Mouse (Mus musculus): ENCODE results near the gene Tbx19. TPM values are rescaled to one million over a fixed set of nuclear protein-coding genes. Genes with fewer than 3 reads are reported as not detected.

Gene Tbx19
- total RNA-seq, 2 experiments from 2014 or later: not detected

GRCm38 (mm10) chr1:165185116-165185515 lies 24.5 kb upstream of the Tbx19 start:
- no peak for DNase-seq (ENCODE audit: low spot score in 2 of 2)

DNA sequence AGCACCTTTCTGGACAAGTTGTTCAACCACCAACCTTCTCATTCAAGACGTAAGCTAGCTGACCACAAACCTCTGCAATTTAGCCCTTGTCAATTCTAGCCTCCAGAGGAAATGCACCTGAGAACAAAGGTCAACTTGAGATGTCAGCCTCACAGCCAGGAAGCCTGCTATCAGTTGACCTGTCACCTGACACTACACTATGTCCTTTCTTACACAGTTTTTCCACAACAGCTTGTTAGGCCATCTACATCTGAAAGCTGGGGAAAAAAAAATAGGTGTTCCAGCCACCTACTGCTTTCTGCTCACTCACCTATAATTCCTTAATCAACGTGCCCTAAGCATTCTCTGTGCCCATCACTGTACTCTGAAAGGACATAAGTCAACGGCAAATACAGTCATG lies 23.6 kb upstream of the Tbx19 start:
- DNase-seq (ENCODE audit: low spot score in 2 of 2): no peak

DNA sequence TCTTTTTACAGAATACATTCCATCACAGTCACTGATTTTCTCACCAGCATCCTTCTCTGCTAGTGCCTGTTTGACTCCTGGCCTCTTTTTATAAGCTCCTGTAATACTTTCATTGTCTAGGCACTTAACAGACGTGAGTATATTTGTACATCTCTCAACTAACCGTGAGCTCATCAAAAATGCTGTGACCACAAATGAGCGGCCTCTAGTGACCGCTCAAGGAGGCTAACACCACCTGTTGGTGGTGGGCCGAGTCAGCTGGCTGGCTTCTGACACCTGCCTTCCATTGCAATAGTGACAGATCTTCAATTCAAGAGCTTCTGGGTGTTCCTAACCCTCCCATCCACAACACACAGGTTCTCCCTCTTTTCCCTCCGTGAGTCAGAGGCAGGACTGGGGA lies 22.8 kb upstream of the Tbx19 start:
- no peak for DNase-seq (ENCODE audit: low spot score in 2 of 2)

GRCm38 (mm10) chr1:165179321-165179720 lies 18.7 kb upstream of the Tbx19 start:
- no peak for DNase-seq (ENCODE audit: low spot score in 2 of 2)

GRCm38 (mm10) chr1:165178075-165178474 lies 17.5 kb upstream of the Tbx19 start:
- DNase-seq (ENCODE audit: low spot score in 2 of 2): no peak

DNA sequence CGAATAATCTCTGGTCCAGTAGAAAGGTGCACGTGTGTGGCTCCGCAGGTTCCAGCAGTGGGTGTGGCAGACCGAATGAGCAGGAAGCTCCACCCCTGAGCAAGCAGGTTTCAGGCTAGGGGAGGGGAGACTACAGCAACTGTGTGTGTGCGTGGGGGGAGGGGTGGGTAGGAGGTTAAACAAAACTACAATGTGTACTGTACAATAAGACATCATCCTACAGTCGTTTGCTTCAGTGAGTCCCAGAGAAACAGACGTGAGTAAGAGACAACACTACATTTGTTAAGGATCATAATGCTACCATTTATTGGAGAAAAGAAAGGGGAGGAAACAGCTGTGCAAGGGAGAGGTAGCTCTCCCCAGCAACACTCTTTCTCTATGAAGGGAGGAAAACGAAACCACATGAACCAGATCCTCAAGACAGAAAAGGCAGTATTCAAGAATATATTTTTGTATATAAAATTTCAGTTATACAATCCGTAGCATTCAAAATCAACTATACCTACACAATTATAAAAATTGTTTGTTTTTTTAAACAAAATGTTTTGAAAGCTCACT lies 13.6 kb upstream of the Tbx19 start:
- DNase-seq (ENCODE audit: low spot score in 2 of 2): no peak

- no peak for DNase-seq (ENCODE audit: low spot score in 2 of 2)
Measured at GRCm38 (mm10) chr1:165171277-165171676, 10.7 kb upstream of the Tbx19 start.

- no peak for DNase-seq (ENCODE audit: low spot score in 2 of 2)
Measured at GRCm38 (mm10) chr1:165170157-165170556, 9.6 kb upstream of the Tbx19 start.

DNA sequence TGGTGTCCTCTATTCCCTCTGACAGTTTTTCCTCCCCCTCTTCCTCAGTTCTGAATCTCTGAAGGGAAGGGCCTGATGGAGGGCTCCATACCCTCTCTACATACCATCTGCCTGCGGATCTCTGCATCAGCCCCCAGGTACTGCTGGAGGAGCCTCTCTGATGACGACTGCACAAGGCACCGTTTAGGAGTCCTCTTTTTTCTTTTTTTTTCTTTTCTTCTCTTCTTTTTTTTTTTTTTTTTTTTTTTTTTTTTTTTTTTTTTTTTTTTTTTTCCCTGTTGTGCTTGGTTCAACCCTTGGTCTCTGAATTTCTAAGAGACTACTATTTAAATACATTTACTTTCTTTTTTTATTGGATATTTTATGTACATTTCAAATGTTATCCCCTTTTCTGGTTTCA lies 8.9 kb upstream of the Tbx19 start:
- no peak for DNase-seq (ENCODE audit: low spot score in 2 of 2)

GRCm38 (mm10) chr1:165164920-165165319 lies 4.3 kb upstream of the Tbx19 start:
- DNase-seq (ENCODE audit: low spot score in 2 of 2): no peak

DNA sequence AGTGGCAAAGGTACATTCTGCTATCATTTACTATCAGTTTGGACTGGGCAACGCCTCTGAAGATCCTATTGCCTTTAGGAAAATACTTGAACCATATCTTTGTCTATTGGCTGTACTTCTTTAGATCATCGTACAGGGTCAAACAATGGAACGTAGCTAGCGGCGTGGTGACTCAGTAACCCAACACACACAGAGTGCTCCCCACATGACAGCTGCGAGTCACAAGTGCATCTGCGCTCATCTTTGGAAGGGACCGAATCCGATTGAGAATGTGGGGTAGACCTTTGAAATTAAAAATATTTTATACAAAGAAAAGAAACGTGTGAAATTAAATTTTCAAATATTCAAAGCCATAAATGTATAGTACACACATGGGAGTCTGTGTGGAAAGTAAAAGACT lies 1.7 kb downstream of the Tbx19 start:
- no peak for DNase-seq (ENCODE audit: low spot score in 2 of 2)

DNA sequence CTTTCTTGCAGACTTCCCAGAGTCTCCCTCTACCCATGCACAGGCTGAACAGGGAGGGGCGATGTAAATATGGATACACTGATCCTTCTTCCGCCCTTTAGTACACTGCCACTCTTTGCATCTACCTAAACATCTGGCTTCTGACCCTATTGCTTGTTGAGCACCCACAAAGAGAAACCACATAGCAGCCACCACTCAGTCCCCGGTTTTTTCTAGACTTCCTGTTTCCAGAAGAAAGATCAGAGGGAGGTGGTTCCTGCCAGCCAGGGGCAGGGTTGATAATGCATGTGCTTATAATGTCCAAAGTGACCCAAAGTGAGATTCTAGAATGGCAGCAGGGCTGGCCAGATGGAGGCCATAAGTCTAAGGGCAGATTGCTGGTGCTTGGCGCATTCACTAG lies 6.4 kb downstream of the Tbx19 start:
- no peak for DNase-seq (ENCODE audit: low spot score in 2 of 2)

DNA sequence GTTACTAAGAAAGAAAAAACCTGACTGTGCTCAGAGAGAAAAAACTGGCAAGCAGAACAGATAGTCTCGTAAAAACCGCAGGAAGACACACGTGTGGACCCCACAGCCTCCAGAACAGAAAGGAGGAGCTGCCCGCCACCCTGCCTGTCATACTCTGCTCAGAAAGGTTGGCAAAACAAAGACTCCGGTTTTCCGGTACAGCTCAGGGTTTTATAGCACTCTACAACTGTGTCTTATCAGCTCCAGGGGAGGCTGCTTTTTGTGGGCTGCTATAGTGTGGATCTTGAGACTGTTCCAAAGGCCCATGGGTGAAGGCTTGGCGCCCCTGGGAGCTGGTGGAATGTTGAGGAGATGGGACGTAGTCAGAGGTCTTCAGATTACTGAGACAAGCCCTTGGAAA lies 9.4 kb downstream of the Tbx19 start:
- DNase-seq (ENCODE audit: low spot score in 2 of 2): no peak

DNA sequence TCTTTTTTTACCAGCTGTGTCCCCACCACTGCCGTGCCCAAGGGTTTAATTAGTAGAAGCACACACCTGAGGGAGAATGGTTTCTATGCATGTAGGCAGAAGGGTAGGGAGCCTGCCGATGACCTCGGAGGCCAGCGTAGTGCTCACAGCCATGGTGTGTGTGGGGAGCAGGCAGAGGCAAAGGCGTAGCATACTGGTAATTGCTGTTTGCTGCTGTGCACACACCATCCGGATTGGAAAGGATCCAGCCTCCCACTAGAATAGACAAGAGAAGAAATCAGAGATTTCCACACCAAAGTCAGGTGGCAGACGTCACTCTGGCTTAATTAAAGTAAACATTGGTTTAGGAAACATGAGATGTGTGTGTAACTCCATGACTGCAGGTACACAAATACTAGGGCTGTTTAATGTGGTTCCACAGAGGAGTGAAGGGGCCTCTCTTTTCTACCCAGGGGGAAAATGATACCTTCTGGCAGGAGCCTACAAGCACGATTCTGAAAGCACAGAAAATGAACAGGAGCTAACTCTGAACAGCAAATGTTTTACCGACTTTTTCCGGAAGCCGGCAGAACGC lies 18.1 kb downstream of the Tbx19 start:
- no peak for DNase-seq (ENCODE audit: low spot score in 2 of 2)

DNA sequence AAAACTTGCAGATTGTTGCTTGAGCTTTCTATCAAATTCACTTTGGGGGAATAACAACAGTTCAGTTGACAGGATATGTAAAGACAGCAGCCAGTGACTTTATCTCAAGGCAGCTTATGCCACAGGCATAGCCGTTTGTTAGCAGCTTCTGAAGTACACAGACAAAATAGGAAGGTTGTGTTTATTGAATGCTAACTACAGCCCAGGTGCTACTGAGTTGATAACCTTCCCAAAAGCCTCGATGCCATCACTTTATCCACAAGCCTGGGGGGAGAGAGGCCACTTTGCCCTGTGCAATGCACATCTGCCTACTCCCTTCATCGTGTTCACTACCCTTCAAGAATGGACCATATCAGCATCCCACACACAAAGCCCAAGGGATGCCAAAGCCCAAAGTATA lies 20.3 kb downstream of the Tbx19 start:
- no peak for DNase-seq (ENCODE audit: low spot score in 2 of 2)

DNA sequence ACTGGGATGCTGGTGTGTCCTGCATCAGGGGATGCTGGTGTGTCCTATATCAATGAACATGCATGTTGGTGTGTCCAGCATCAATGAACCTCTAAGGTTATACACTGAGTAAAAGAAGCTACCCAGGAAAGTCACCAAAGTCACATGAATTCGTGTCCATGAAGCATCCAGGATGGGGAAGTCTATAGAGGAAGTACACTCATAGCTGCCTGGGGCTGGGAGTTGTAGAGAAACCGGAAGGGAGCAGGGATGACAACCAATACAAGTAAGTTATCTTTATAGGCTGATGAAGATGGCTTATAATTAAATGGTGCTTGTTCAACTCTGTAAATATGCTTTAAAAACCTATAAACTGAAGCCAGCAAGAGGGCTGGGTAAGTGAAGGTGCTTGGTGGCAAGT lies 26.7 kb downstream of the Tbx19 start:
- no peak for DNase-seq (ENCODE audit: low spot score in 2 of 2)

- DNase-seq (ENCODE audit: low spot score in 2 of 2): no peak
Measured at GRCm38 (mm10) chr1:165133279-165133678, 27.3 kb downstream of the Tbx19 start.

- DNase-seq (ENCODE audit: low spot score in 2 of 2): peak; percentile 88 to 89
Measured at GRCm38 (mm10) chr1:165132187-165132877, 28.2 kb downstream of the Tbx19 start.

GRCm38 (mm10) chr1:165129573-165129972 lies 31.0 kb downstream of the Tbx19 start:
- DNase-seq (ENCODE audit: low spot score in 2 of 2): no peak

DNA sequence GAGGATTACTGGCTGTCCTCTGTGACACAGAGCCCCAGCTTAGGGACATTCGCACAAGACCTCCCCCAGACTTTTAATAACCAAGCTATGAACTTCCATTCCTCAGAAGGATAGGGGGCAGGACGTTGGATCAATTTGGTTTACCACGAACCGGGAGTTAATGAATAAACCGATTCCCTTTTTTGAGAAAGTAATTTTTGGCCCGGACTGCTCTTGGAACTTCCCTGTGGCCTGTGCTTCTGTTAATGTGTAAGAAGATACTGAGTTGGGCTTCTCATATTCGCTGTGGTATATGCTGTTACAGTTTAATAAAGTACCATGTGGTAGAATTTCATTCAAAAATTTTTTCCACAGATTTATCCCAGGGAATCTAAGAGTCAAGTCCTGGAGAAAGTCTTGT lies 39.5 kb downstream of the Tbx19 start:
- no peak for DNase-seq (ENCODE audit: low spot score in 2 of 2)

DNA sequence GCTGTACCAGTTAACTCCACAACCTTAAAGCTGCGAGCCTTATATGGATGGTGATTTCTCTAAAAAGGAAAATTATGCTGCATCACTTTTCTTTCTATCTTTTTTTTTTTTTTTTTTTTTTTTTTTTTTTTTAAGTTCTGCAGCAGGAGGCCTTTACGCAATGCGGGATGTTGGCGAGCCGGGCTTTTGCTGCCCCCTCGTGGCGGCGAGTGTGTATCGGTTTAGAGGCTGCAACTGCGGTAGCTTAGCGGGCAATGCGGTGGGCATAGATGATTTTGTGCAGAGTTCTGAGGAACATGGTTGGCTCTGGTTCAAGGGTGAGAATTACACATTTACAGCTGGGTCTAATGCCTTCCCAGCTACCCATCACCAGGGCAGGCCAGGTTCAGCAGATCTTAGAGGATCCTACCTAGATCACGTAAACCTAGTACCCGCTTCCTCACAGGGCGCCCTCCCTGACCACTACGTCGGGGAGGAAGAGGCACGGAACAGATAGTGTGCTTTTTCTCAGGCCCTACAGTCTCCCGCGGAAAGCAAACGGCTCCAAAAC lies 40.1 kb downstream of the Tbx19 start:
- DNase-seq (ENCODE audit: low spot score in 2 of 2): peak; percentile 94 to 96

- DNase-seq (ENCODE audit: low spot score in 2 of 2): peak; percentile 14 to 36
Measured at GRCm38 (mm10) chr1:165119760-165120159, 40.8 kb downstream of the Tbx19 start.

All from layer of hippocampus, postnatal 10 days (tissue).